Mouse (Mus musculus) heart, adult 11 months (tissue): Measurements from ENCODE around the gene Cngb1.
"Not testable (repeated sequence)": the region's sequence is repeated elsewhere in the genome, so short reads cannot be mapped to it uniquely, and the experiment has no call there.

Experiments
- DNase-seq: peaks from one replicate; pipeline ENCODE4 v3.0.0; 2022

The Cngb1 gene

GRCm38 (mm10) chr8:95243853-95244252 is 62.5 kb downstream of the Cngb1 start:
- peak; percentile 83 for DNase-seq

- no peak for DNase-seq
Measured at GRCm38 (mm10) chr8:95242826-95243571, 63.4 kb downstream of the Cngb1 start.

GRCm38 (mm10) chr8:95242099-95242825 is 64.1 kb downstream of the Cngb1 start:
- DNase-seq: peak; percentile 91

- peak; percentile 95 for DNase-seq
Measured at GRCm38 (mm10) chr8:95235683-95236082, 70.7 kb downstream of the Cngb1 start.

- not testable (repeated sequence) for DNase-seq
Measured at GRCm38 (mm10) chr8:95230086-95230485, 76.3 kb downstream of the Cngb1 start.

- DNase-seq: no peak
Measured at GRCm38 (mm10) chr8:95227151-95227468, 79.3 kb downstream of the Cngb1 start.

GRCm38 (mm10) chr8:95226251-95227150 is 79.9 kb downstream of the Cngb1 start:
- DNase-seq: no peak

- DNase-seq: no peak
Measured at GRCm38 (mm10) chr8:95223969-95224368, 82.4 kb downstream of the Cngb1 start.

- no peak for DNase-seq
Measured at GRCm38 (mm10) chr8:95221045-95221444, 85.3 kb downstream of the Cngb1 start.

GRCm38 (mm10) chr8:95220571-95220998 is 85.8 kb downstream of the Cngb1 start:
- no peak for DNase-seq

GRCm38 (mm10) chr8:95219623-95220022 is 86.8 kb downstream of the Cngb1 start:
- DNase-seq: no peak

- no peak for DNase-seq
Measured at GRCm38 (mm10) chr8:95215709-95216360, 90.5 kb downstream of the Cngb1 start.

- no peak for DNase-seq
Measured at GRCm38 (mm10) chr8:95209924-95210323, 96.5 kb downstream of the Cngb1 start.

- no peak for DNase-seq
Measured at GRCm38 (mm10) chr8:95205946-95206345, 100.4 kb downstream of the Cngb1 start.

GRCm38 (mm10) chr8:95204039-95204380 is 102.4 kb downstream of the Cngb1 start:
- peak; percentile 97 for DNase-seq

- no peak for DNase-seq
Measured at GRCm38 (mm10) chr8:95203326-95204038, 102.9 kb downstream of the Cngb1 start.

- peak; percentile 93 for DNase-seq
Measured at GRCm38 (mm10) chr8:95202649-95203275, 103.6 kb downstream of the Cngb1 start, which contains the start of gene Kifc3. Gene Kifc3 (minus strand): TSS chr8:95202812.

- DNase-seq: no peak
Measured at GRCm38 (mm10) chr8:95202056-95202570, 104.3 kb downstream of the Cngb1 start.

GRCm38 (mm10) chr8:95201491-95201890 is 104.9 kb downstream of the Cngb1 start:
- no peak for DNase-seq

GRCm38 (mm10) chr8:95200001-95200405 is 106.4 kb downstream of the Cngb1 start:
- no peak for DNase-seq

GRCm38 (mm10) chr8:95195728-95196127 is 110.7 kb downstream of the Cngb1 start:
- DNase-seq: no peak
